Mouse (Mus musculus) right cerebral cortex, postnatal 25 days (tissue): ENCODE data around the gene Anks1b.

Source experiments
- DNase-seq: peaks from one replicate; pipeline ENCODE4 v3.0.0; 2022

Anks1b gene

GRCm38 (mm10) chr10:90196936-90197335 is 323.6 kb downstream of the Anks1b start:
- DNase-seq, result no peak

GRCm38 (mm10) chr10:90210044-90210443 is 336.7 kb downstream of the Anks1b start:
- no peak for DNase-seq

GRCm38 (mm10) chr10:90220470-90220869 is 347.2 kb downstream of the Anks1b start:
- DNase-seq, result no peak

DNA sequence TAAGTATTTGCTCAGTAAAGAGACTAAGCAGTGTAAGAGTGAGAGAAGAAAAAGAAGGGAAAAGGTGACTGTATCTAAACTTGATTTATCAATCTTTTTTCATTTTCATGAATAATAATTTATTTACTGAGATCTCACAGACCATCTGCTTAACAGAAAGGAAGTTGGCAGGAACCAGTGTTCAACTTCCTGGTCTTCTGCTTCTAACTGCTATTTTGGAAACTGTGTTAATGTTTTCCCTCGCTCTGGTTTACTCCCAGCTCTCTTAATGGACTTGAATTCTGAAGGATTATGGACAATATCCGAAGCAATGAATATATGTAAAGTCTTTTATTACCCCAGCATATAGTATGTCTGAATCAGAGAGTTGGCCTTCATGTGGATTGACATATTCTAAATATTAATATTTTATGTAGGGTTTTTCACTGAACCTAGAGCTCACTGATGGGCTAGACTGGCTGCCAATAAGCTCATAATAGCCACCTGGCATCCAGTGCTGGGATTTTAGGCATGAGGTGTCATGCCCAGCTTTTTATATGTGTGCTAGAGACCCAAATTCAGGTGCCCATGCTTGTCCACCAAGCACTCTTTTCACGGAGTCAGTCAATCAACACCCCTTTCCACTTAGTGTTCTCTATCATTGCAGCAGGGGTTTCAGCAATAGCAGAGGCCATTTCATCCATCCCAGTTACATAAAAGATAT is 349.6 kb downstream of the Anks1b start:
- no peak for DNase-seq

DNA sequence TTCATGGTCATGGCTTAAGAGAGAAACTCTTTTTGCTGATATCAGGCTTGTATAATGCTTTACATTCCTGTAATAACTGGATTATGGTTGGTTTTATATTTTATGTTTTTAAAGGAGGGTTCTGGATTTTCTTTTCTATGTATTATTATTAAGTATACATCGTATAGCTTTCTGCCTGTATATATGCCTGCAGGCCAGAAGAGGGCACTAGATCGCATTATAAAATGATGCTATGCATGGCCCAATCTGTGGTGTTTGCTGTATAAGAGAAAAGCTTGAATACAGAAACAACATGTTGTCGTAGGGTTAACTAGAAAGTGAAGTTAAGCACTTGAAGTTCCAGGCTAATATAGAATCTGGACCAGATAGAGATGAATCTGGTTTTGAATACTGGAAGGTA is 362.0 kb downstream of the Anks1b start:
- DNase-seq, result no peak

DNA sequence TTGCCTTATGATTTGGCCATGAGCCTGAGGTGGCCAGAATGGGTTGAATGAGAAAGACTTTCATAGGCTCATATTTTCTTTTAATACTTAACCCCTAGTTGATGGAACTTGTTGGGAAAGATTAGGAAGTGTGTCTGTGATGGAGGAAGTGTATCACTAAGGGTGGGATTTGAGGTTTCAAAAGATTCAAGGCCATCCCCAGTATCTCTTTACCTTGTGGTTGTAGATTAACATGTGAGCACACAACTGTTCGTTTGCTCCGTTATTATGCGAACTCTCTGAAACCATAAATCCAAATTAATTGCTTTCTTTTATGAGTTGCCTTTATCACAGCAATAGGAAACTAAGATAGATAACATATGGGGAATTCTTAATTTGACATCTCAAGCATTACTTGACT is 364.0 kb downstream of the Anks1b start:
- DNase-seq, result no peak

DNA sequence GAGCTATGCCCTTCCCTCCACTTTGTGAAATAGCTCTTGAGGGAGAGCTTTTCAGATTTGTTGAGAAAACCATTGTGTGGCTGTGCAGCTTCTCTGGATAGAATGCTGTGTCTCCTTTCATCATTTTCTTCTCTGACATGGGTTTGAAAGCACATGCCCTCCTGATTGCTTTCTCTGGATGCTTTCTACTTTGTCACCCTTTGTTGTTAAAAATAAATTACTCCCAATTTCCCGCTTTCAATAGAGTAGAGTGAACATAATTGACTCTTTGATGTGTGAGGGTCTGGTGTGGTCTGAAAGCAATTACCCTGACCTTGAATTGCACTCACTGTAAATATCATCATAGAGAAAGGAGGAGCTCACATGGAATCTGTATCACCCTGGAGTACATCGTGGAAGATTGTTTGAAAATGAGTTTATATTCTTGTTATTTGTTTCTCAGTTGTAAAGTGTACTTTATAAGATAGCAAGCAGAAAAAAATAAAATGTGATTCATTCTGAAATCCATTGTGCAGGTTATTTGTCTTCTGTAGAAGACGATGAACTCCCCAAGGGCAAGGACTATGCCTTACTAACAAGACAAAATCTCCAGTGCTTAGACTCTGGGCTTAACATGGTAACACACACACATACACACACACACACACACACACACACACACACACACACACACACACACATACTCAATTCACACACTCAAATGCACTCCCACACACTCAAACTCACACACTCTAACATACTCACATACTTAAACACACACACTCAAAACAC is 385.8 kb downstream of the Anks1b start:
- no peak for DNase-seq

GRCm38 (mm10) chr10:90271321-90271720 is 398.0 kb downstream of the Anks1b start:
- no peak for DNase-seq

DNA sequence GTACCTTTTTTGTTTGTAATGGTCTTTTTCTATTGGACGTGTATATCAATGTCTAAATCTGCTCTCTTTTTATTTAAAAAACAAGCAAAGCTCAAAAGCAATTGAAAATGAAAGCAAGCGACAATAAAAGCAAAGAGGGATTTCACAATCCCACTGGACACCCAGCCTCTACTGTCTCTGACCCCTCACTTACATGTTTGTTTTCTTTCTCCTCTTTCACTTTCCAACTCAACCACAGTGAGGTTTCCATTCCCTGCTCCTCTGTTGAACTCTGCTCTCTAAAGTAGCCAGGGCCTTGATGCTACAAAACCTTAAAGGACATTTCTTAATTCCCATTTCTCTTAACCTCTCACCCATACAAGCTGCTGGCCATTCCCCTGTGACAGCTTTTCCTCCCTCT is 400.0 kb downstream of the Anks1b start:
- no peak for DNase-seq

DNA sequence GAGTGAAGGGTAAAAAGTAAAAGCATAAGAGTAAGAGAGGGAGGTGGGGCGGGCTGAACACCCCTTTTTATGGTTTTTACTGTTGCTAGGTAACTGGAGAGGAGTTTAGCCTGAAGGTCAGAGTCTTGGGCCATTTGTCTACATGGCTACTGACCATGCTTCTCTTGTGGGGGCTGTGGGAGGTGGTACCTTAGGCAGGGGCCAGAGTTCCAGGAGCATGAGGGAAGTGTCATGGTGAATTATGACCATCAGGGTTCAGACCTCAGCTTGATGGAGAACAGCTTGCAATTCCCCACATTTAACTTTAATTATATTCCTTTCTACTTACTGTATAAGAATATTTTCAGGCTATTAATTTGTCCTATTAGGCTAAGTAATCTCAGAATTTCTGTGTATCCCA is 413.3 kb downstream of the Anks1b start:
- DNase-seq, result no peak

DNA sequence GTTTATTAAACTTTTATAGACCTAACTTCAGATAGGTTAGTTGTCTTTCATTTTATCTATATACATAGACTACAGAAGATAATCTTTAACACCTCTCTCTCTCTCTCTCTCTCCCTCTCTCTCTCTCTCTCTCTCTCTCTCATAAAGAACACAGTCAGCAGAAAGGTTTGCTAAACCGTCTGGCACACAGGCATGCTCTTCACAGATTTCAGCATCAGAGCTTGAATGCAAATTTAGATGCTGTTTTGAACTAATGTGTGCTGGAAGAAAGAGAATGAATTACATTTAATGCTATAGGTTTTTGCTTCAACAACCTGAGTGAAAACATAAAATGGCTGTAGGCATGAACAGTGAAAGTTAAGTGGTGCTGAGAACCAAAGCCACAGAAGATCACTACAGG is 429.9 kb downstream of the Anks1b start:
- no peak for DNase-seq

- DNase-seq, result no peak
These were observed 432.8 kb downstream of the Anks1b start for GRCm38 (mm10) chr10:90306156-90306555.

- DNase-seq, result peak; percentile 24
These were observed 434.7 kb downstream of the Anks1b start for GRCm38 (mm10) chr10:90307931-90308555.

DNA sequence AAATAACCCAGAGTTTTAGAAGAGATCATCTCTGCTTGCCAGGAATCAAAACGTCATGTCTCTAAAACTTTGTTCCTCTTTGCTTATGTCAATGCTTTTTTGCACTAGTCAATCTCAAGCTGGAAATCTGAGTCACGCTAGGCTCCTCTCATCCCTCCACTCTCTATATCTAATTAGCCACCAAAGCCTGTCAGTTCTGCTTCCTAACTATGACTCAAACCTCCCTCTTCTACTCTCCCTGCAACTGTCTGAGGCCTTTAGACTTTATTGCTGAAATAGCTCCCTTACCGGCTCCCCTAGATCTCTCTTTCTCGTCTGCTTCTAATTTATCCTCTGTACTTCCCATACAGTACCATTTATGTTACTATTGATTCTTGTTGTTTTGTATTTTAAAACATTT is 456.5 kb downstream of the Anks1b start:
- DNase-seq, result no peak

DNA sequence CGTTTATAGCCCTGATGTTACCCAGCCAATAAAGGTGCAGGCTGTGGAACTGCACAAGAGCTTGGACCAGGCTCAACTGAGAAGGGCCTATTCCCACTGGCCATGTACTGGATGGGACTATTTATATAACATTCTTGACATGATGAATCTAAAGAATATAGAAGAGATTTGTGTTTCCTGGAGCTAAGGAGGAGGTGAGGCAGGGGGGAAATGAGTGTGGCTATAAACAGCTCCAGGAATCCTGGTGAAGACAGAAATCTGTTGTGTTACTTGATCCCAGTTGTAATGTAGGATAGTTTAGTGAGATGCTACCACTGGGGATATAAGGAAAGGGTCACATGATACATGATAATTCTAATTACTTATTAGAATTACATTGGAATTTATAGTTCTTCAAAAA is 472.1 kb downstream of the Anks1b start:
- peak; percentile 15 for DNase-seq

DNA sequence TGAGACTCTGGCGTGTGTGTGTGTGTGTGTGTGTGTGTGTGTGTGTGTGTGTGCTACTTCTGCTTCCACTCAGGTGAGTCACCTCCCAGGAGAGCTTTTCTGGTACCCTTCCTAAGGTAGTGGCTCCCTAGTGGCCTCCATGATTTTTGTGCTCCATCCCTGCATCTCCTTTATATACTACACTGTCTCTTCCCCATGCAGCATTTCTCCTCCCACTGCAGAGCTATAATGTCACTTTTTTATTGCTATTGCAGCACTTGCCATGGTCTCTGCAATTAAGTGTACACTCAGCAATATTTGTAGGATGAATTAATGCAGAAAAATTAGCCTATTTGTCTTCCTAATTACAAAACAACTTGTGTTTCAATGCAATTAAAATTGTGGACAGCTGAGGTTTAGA is 482.9 kb downstream of the Anks1b start:
- DNase-seq, result no peak

DNA sequence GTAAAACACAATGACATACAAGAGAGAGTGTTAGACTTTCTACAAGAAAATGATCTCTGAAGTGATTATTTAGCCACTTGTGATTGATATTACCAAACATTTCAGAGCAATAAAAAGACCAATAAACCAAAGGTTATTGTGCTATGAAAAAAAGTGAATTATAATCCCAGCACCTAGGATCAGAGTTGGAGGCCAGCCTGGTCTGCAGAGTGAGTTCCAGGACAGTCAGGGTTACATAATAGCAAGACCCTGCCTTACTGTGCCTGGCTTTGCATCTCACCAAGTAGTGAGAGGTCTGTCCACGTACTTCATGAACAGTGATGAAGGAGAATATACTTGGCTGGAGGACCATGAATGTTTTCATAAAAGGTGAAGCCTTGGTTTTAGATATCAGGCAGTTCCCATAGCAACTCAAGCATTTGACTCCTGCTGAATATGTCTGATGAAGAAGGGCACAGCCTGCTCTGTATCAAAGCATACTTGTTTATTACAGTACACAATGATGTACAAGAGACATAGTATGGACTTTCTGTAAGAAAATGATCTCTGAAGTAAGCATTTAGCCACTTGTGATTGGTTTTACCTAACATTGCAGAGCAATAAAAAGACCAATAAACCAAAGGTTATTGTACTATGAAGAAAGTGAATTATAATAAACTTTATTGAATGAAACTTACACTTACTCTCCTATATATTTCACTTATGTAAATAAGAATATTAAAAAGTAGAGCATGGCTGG is 484.0 kb downstream of the Anks1b start:
- DNase-seq, result no peak

DNA sequence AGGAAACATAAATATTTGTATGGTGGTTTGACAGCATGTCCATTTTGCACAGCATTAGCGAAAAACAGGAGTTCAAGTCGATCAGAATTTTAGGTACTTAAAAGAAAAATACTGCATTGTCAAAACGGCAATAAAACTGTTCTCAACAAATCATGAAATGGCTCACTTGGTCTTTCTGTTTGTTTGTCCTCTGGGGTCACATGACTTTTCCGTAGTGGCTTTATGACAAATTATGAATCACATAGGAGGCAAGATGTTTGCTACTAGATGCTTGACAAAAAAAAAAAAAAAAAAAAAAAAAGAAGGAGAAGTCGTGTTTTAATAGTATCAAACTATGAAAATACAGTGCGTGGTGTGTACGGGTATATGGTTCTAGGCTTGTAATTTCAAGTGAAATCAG is 495.7 kb downstream of the Anks1b start:
- DNase-seq, result no peak

GRCm38 (mm10) chr10:90370751-90371150 is 497.4 kb downstream of the Anks1b start:
- no peak for DNase-seq

DNA sequence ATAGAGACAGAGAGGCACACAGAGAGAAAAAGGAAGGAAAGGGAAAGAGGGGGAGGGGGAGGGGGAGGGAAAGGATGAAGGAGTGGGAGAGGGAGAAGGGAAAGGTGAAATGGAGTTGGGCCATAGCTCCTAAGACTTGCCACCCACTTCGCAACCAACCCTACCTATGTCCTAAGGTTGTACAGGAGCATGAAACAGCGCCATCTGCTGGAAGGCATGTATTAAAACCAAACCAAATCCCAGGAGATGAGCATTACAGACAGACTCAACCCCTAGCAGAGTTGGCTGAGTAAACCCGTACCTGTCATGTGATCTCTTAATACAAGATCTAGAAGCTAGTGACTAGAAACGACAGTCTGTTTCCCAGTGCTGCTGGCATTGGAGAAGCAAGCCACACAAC is 500.2 kb downstream of the Anks1b start:
- no peak for DNase-seq

DNA sequence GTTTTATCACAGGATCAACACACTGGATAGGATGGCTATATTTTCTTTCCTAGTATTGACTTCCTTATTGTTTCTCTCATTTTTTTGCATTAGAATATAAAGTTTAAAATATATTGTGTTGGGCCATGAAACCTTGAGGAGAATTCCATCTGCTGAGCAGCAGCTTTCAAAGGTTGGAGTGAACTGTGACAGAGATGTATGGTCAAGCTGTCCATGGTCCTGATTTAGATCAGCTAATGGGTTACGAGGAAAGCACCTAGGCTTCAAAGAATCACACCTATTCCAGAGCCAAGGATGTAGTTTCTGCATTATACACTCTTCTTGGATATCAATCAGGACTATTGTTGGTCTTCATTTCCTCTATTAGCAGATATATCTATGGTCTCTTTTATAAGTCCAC is 503.3 kb downstream of the Anks1b start:
- no peak for DNase-seq

DNA sequence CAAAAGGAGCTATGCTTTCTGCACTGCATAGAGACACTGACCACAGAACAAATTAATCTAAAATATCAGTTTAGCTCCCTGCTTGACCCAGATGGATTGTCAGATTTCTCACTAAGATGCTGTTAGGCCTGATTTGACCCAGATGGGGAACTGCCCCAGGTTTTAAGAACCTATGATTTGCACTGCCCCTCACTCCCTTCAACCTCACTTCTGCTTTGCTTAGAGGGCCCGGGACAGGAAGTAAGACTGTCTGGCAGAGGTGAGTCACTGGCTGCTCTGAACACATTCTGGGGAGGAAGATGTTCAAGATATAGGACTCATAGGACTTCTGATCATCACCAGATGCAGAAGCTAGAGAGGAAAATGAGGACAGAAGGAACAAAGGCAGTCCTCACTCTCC is 506.8 kb downstream of the Anks1b start:
- no peak for DNase-seq

GRCm38 (mm10) chr10:90380704-90381339 is 507.5 kb downstream of the Anks1b start:
- peak; percentile 23 for DNase-seq
